Mouse (Mus musculus) granulocyte monocyte progenitor cell, adult 5-6 weeks (primary cell): ENCODE data around the gene Eif4a2. TPM values are rescaled to one million over a fixed set of nuclear protein-coding genes. Genes with fewer than 3 reads are reported as not detected.

Experiments
- ATAC-seq: replicated peaks from 2 replicates; pipeline ENCODE4 v1.8.0; 2016; ENCODE audit warnings: mild to moderate bottlenecking, moderate TSS enrichment, inconsistent platforms; ENCODE audit not compliant: poor library complexity, severe bottlenecking
- total RNA-seq, 2 experiments: library from RNA; stranded (forward) in 1 of 2; stranded (reverse) in 1 of 2; fragments of 200-712, 200-1000 nt in 1 of 2; fragments of >200 nt in 1 of 2; fragmentation: Nextera tagmentation in 1 of 2; gene quantifications; 2 replicates each; pipeline ENCODE4 v1.2.3; 2014 to 2017

The Eif4a2 gene
- total RNA-seq, 2 experiments from 2014 or later: 322 to 678 TPM

GRCm38 (mm10) chr16:23135421-23136149, 28.3 kb downstream of the Eif4a2 start:
- peak; percentile 61 for ATAC-seq

- ATAC-seq: peak; percentile 86
Observed at GRCm38 (mm10) chr16:23136406-23136970, 29.2 kb downstream of the Eif4a2 start.

- no peak for ATAC-seq
Observed at GRCm38 (mm10) chr16:23140911-23141310, 33.7 kb downstream of the Eif4a2 start.

DNA sequence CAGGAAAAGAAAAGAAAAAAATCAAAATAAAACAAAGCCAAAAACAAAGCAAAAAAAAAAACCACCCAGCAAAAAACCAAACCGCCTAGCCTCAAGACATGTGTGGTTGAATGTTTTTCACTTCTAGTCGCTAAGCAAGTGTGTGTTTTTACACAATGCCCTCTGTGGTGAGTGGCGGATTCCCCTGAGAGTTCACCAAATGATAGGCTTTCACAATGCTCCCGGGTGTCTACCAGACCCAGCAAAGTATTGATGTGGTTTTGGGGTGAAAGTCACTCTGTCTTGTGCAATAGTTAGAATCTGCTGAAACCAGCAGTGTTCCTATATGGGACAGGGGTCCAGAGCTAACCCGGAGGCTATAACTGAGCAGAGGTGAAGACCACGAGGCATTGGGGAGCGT, 37.1 kb downstream of the Eif4a2 start:
- peak; percentile 96 for ATAC-seq

DNA sequence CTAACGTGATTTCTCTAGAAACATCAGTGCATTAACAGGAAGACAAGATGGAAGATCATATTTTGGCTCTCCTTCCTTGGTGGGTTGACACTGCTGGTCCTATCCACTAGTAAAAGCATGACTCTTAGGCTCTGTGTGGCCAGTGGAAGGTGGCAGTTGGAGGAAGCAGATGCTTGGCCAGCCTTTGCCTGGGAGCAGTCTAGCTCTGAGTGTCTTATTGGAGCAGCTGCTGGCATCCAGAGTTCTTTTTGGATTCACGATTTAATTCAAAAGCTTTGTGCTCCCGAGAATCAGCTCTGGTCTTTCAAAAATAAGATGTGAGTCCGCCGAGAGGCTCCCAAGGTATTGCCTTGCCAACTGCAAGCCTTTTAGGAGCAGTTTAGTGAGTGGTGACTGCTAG, 38.0 kb downstream of the Eif4a2 start:
- peak; percentile 34 for ATAC-seq

- ATAC-seq: no peak
Observed at GRCm38 (mm10) chr16:23146280-23146679, 39.0 kb downstream of the Eif4a2 start, which contains the start of gene Adipoq. Gene Adipoq, plus strand, starts transcription at chr16:23146536.

- ATAC-seq: no peak
Observed at GRCm38 (mm10) chr16:23148936-23149335, 41.7 kb downstream of the Eif4a2 start.

DNA sequence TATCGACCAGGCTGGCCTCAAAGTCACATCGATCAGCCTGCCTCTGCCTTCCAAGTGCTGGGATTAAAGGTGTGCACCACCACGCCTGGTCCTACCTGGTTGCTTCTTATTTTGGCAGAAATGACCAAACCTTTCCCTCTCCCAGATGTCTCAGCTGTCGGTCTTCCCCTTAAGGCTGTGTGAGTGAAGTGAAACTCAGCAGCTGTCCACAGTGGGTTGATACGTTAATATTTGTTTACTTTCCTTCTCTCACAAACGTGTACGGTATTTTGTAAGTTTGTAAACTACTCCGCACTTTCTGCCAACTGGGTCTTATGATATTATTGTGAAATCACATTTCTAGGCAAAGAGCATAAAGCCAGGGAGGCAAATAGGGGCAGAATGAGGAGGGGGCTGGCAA, 42.2 kb downstream of the Eif4a2 start:
- 0 out of 2 replicates have a peak, but pooled peaks have one; percentile 31 for ATAC-seq

DNA sequence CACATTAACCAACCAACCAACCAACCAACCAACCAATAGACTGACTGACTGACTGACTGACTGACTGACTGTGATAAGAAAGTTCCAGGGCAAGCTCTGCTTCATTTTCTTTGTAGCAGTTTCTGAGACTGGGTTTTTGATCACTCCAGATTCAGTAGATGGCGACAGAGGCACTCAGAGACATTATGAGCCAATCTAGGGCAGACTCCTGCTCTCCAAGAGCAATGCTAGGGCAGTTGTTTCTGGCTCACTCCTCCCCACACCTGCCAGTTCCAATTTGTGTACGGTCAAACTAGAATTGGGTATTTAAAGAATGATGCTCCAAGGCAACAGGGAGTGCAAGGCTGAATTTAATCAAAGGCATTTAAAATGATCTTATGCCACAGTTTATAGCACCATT, 44.2 kb downstream of the Eif4a2 start:
- no peak; the same call in 1 of the 2 replicates for ATAC-seq

- no peak for ATAC-seq
Observed at GRCm38 (mm10) chr16:23154261-23154660, 47.0 kb downstream of the Eif4a2 start.

DNA sequence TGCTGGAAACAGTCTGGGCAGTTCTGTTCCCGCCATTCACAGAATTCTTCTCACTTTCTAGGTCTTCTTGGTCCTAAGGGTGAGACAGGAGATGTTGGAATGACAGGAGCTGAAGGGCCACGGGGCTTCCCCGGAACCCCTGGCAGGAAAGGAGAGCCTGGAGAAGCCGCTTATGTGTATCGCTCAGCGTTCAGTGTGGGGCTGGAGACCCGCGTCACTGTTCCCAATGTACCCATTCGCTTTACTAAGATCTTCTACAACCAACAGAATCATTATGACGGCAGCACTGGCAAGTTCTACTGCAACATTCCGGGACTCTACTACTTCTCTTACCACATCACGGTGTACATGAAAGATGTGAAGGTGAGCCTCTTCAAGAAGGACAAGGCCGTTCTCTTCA, 49.8 kb downstream of the Eif4a2 start:
- no peak for ATAC-seq

DNA sequence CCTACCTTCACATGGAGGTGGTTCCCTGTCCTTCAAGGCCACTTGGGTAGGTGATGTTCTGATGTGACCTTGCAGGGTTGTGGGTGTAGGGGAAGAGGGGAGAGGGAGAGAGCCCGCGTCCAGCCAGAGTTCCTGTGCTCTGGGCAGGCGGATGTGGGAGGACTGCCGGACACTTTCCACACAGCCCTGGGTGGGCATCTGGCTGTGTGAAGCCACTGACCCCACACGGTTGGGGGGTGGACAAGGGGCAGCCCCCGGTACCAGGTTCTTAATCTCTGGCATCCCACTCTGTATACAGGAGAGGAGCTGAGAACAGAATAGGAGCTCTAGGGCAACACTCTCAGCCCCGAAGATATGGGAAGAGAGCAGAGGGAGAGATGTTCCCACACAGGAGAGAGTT, 51.0 kb downstream of the Eif4a2 start:
- no peak for ATAC-seq

DNA sequence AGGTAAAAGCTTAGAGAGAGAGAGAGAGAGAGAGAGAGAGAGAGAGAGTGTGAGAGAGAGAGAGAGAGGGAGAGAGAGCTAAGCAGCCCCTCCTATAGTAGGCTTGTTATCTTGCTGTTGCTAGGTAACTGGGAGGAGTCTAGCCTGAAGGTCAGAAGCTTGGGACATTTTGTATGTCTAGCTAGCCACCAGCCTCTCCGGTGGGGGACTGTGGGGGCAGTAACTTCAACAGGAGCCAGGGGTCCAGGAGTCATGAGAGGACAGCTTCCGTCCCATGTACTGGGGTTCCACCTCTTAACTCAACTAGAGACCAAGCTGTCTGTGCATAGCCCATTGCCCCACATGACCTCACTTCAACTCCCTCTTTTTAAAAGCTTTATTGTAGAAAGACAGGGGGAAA, 51.7 kb downstream of the Eif4a2 start:
- ATAC-seq: no peak

DNA sequence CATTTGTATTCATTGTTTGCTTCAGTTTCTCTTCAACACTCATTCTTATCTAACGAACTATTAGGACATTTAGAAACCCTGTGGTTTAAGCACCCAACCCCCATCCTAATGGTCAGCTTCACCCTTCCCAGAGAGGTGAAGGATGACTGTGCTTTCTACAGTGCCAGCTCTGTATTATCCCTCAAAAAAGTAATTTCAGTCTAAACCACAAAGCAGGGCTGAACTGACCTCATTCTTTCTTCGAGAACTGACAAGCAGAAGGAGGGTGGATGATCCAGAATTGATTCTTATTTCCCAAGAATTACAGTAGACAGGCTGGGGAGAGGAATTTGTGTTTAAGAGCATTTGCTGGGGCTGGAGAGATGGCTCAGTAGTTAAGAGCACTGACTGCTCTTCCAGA, 52.5 kb downstream of the Eif4a2 start:
- peak; percentile 69 for ATAC-seq

GRCm38 (mm10) chr16:23162116-23162515, 54.9 kb downstream of the Eif4a2 start:
- ATAC-seq: peak; percentile 67

Other genes starting within 250 kb of the Eif4a2 start
- 18.8 and 32.9 TPM in 2 replicates for gene Tbccd1, start 249.8 kb upstream of the Eif4a2 start, total RNA-seq (2014; fragmentation: Nextera tagmentation)
- gene Tbccd1, start 249.8 kb upstream of the Eif4a2 start, total RNA-seq (2017): 22.1 and 27.1 TPM in 2 replicates
- gene Dnajb11, start 249.6 kb upstream of the Eif4a2 start, total RNA-seq (2014; fragmentation: Nextera tagmentation): 85.9 and 112 TPM in 2 replicates
- gene Dnajb11, start 249.6 kb upstream of the Eif4a2 start, total RNA-seq (2017): 187 and 220 TPM in 2 replicates
- gene Ahsg, start 216.2 kb upstream of the Eif4a2 start, total RNA-seq (2014; fragmentation: Nextera tagmentation): not detected in 2 replicates
- gene Ahsg, start 216.2 kb upstream of the Eif4a2 start, total RNA-seq (2017): not detected in 2 replicates
- not detected in 2 replicates for gene Fetub, start 189.1 kb upstream of the Eif4a2 start, total RNA-seq (2014; fragmentation: Nextera tagmentation)
- gene Fetub, start 189.1 kb upstream of the Eif4a2 start, total RNA-seq (2017): not detected in 2 replicates
- gene Hrg, start 156.4 kb upstream of the Eif4a2 start, total RNA-seq (2014; fragmentation: Nextera tagmentation): not detected in 2 replicates
- gene Hrg, start 156.4 kb upstream of the Eif4a2 start, total RNA-seq (2017): not detected in 2 replicates
- gene Kng2, start 78.0 kb upstream of the Eif4a2 start, total RNA-seq (2014; fragmentation: Nextera tagmentation): not detected in 2 replicates
- gene Kng2, start 78.0 kb upstream of the Eif4a2 start, total RNA-seq (2017): not detected in 2 replicates
- not detected in 2 replicates for gene Kng1, start 49.6 kb upstream of the Eif4a2 start, total RNA-seq (2014; fragmentation: Nextera tagmentation)
- gene Kng1, start 49.6 kb upstream of the Eif4a2 start, total RNA-seq (2017): not detected in 2 replicates
- gene Rfc4, start 20.3 kb downstream of the Eif4a2 start, total RNA-seq (2014; fragmentation: Nextera tagmentation): 100.0 and 117 TPM in 2 replicates
- gene Rfc4, start 20.3 kb downstream of the Eif4a2 start, total RNA-seq (2017): 78.2 and 92.9 TPM in 2 replicates
- gene Adipoq, start 39.1 kb downstream of the Eif4a2 start, total RNA-seq (2014; fragmentation: Nextera tagmentation): not detected in 2 replicates
- gene Adipoq, start 39.1 kb downstream of the Eif4a2 start, total RNA-seq (2017): 0.15 TPM in 1 of 2 replicates, not detected in the other
- gene St6gal1, start 117.3 kb downstream of the Eif4a2 start, total RNA-seq (2014; fragmentation: Nextera tagmentation): not detected in 2 replicates
- 0.13 and 1.8 TPM in 2 replicates for gene St6gal1, start 117.3 kb downstream of the Eif4a2 start, total RNA-seq (2017)